Mouse (Mus musculus) C2C12 (cell line): ENCODE data around the gene Cuedc1. TPM values are rescaled to one million over a fixed set of nuclear protein-coding genes. Genes with fewer than 3 reads are reported as not detected.
"Not testable (repeated sequence)": the region's sequence is repeated elsewhere in the genome, so short reads cannot be mapped to it uniquely, and the experiment has no call there.

Experiments
- H3K27me3 ChIP-seq: one replicate; pipeline ENCODE4 v1.6.1; 2011; ENCODE audit not compliant: control insufficient read depth, insufficient read depth, insufficient read length
- H3K36me3 ChIP-seq: one replicate; pipeline ENCODE4 v1.6.1; 2011; ENCODE audit not compliant: control insufficient read depth, insufficient read depth
- H3K4me3 ChIP-seq: one replicate; pipeline ENCODE4 v1.5.1; 2011; ENCODE audit warnings: mild to moderate bottlenecking, control low read depth; ENCODE audit not compliant: poor library complexity, insufficient read depth, severe bottlenecking
- H3K79me2 ChIP-seq: one replicate; pipeline ENCODE4 v1.6.1; 2011; ENCODE audit not compliant: control insufficient read depth, insufficient read depth
- H3K79me3 ChIP-seq: one replicate; pipeline ENCODE4 v1.6.1; 2011; ENCODE audit warnings: low read depth, control low read depth
- H3ac ChIP-seq: one replicate; pipeline ENCODE3; 2011; ENCODE audit warnings: low read depth; ENCODE audit not compliant: control insufficient read depth, insufficient read length
- CEBPB ChIP-seq: IDR thresholded peaks from one replicate; pipeline ENCODE4 v1.6.1; 2011; ENCODE audit warnings: low read depth, mild to moderate bottlenecking, control low read depth, moderate library complexity
- CTCF ChIP-seq: IDR thresholded peaks from one replicate; pipeline ENCODE4 v1.5.1; 2011; ENCODE audit not compliant: control insufficient read depth, insufficient read depth, insufficient read length
- FOSL1 ChIP-seq: IDR thresholded peaks from one replicate; pipeline ENCODE4 v1.8.0; 2011; ENCODE audit warnings: mild to moderate bottlenecking, low read length; ENCODE audit not compliant: poor library complexity, insufficient read depth, severe bottlenecking
- MAX ChIP-seq: IDR thresholded peaks from one replicate; pipeline ENCODE4 v1.6.1; 2011; ENCODE audit warnings: mild to moderate bottlenecking, control low read depth
- MYOD1 ChIP-seq: IDR thresholded peaks from one replicate; pipeline ENCODE4 v1.6.1; 2011; ENCODE audit warnings: low read depth; ENCODE audit not compliant: control insufficient read depth, insufficient read length
- MYOG ChIP-seq: IDR thresholded peaks from one replicate; pipeline ENCODE4 v1.6.1; 2011; ENCODE audit not compliant: control insufficient read depth, insufficient read length; ENCODE audit errors: extremely low read depth
- USF1 ChIP-seq: IDR thresholded peaks from one replicate; pipeline ENCODE4 v1.6.1; 2011; ENCODE audit warnings: low read depth, mild to moderate bottlenecking, control low read depth, moderate library complexity
- polyA plus RNA-seq: library from polyadenylated mRNA; unstranded; fragments of >200 nt; fragmentation: generic; extraction: Trizol; gene quantifications from one replicate; pipeline ENCODE4 v1.2.1, GENCODE M21; 2012; ENCODE audit warnings: missing spikeins

The Cuedc1 gene
- polyA plus RNA-seq, 1 experiment: 16.2 TPM

- H3K79me2 ChIP-seq: peaks cover 16% of the 10 kb centered on the region
- peaks cover 4% of the 10 kb centered on the region for H3K27me3 ChIP-seq
- peaks cover 9% of the 10 kb centered on the region for H3K79me3 ChIP-seq
- H3ac ChIP-seq: no peak overlapping the region
- no peak overlapping the region for H3K4me3 ChIP-seq
- H3K36me3 ChIP-seq: peaks cover 3% of the 10 kb centered on the region
- TF ChIP-seq CEBPB (no peak), FOSL1 (no peak), MYOG (no peak), USF1 (no peak), CTCF (no peak), MYOD1 (no peak), MAX (no peak)
Observed at GRCm38 (mm10) chr11:88201172-88201571, 103.3 kb downstream of the Cuedc1 start.

- Histone ChIP-seq H3K27me3 (peaks cover 4% of the 10 kb centered on the region), H3K79me3 (peaks cover 9% of the 10 kb centered on the region), H3K79me2 (peaks cover 16% of the 10 kb centered on the region), H3K4me3 (no peak overlapping the region), H3K36me3 (peaks cover 3% of the 10 kb centered on the region), H3ac (no peak overlapping the region)
- TF ChIP-seq MYOG (no peak), MYOD1 (no peak), FOSL1 (no peak), CEBPB (no peak), USF1 (no peak), CTCF (no peak), MAX (no peak)
Observed at GRCm38 (mm10) chr11:88202077-88202476, 104.2 kb downstream of the Cuedc1 start.

GRCm38 (mm10) chr11:88203712-88204532 lies 106.1 kb downstream of the Cuedc1 start, which contains the start of gene Mrps23:
Gene Mrps23 (plus strand): TSS chr11:88204388.
- peaks cover 9% of the 10 kb centered on the region for H3K79me3 ChIP-seq
- H3K79me2 ChIP-seq: peaks cover 24% of the 10 kb centered on the region
- H3K27me3 ChIP-seq: peaks cover 4% of the 10 kb centered on the region
- H3ac ChIP-seq: peak within 1 kb of the TSS; percentile 99
- peak within 1 kb of the TSS; percentile 96 for H3K4me3 ChIP-seq
- peaks cover 19% of the 10 kb centered on the region for H3K36me3 ChIP-seq
- no peak for TF ChIP-seq MYOG
- TF ChIP-seq MAX: peak; percentile 80

GRCm38 (mm10) chr11:88204593-88205368 lies 106.9 kb downstream of the Cuedc1 start:
- Histone ChIP-seq H3ac (peak overlapping the region; percentile 99), H3K27me3 (peaks cover 2% of the 10 kb centered on the region), H3K36me3 (peaks cover 26% of the 10 kb centered on the region), H3K79me2 (peaks cover 24% of the 10 kb centered on the region), H3K79me3 (peaks cover 9% of the 10 kb centered on the region), H3K4me3 (peak overlapping the region; percentile 96)
- TF ChIP-seq CTCF: no peak
- TF ChIP-seq FOSL1: no peak
- TF ChIP-seq CEBPB: no peak
- TF ChIP-seq MAX: no peak
- no peak for TF ChIP-seq MYOG
- no peak for TF ChIP-seq USF1
- no peak for TF ChIP-seq MYOD1

- not testable (repeated sequence) for H3K79me3 ChIP-seq, H3K4me3 ChIP-seq, H3ac ChIP-seq, H3K27me3 ChIP-seq
- H3K36me3 ChIP-seq: peaks cover 44% of the 10 kb centered on the region
- H3K79me2 ChIP-seq: peaks cover 24% of the 10 kb centered on the region
Observed at GRCm38 (mm10) chr11:88206576-88206975, 108.7 kb downstream of the Cuedc1 start.

GRCm38 (mm10) chr11:88207697-88208096 lies 109.8 kb downstream of the Cuedc1 start:
- H3K36me3 ChIP-seq: peaks cover 44% of the 10 kb centered on the region
- TF ChIP-seq MYOD1 (no peak), CTCF (no peak), MYOG (no peak), MAX (no peak), FOSL1 (no peak), USF1 (no peak)
- no peak overlapping the region for H3K4me3 ChIP-seq
- peaks cover 9% of the 10 kb centered on the region for H3K79me3 ChIP-seq
- no peak overlapping the region for H3ac ChIP-seq
- H3K79me2 ChIP-seq: peaks cover 24% of the 10 kb centered on the region
- H3K27me3 ChIP-seq: no peaks in the 10 kb centered on the region
